Mouse (Mus musculus) urinary bladder, postnatal 10 days (tissue): ENCODE data around the gene Hoxb3.

Source experiments
- DNase-seq: peaks from one replicate; pipeline ENCODE4 v3.0.0; 2022; ENCODE audit warnings: low spot score

Gene Hoxb3

DNA sequence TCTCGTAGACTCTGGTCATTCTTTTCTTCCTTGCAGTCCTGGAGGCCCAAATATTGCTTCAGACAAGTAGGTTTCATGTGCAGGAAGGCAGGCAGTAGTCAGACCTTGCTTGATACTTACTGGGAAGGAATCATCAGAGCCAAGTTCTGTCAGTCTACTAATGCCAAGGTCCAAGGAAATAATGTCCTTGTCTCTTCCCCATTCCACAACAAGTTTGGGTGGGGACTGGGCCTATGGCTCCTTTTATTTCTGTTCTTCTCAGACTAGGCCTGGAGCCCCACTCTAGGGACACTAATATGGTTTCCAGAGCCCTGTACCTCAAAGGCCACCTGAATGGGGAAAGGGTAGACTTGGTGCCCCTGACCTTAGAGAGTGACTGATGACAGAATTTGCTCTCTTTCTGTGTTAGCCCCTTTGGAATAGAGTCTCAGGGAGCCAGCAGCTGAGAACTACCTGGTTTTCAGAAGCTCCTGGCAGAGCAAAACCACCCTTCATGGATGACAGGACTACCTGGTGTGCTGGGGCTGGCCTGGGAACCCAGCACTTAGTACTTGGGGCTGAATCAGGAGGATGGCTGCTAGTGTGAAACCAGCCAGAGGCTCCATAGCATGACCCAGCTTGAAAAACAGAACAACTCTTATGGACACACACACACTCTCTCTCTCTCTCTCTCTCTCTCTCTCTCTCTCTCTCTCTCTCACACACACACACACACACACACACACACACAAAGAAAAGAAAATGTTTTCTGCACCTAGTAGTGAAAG is 34.5 kb upstream of the Hoxb3 start:
- DNase-seq = no peak

DNA sequence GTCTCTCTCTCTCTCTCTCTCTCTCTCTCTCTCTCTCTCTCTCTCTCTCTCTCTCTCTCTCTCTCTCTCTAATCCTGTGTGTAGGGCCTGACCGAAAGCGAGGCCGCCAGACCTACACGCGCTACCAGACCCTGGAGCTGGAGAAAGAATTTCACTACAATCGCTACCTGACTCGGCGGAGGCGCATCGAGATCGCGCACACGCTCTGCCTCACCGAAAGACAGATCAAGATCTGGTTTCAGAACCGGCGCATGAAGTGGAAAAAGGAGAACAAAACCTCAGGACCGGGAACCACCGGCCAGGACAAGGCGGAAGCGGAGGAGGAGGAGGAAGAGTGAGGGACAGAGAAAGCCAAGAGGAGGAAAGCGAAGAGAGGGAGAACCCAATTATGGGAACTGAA is 33.8 kb upstream of the Hoxb3 start:
- DNase-seq = no peak

DNA sequence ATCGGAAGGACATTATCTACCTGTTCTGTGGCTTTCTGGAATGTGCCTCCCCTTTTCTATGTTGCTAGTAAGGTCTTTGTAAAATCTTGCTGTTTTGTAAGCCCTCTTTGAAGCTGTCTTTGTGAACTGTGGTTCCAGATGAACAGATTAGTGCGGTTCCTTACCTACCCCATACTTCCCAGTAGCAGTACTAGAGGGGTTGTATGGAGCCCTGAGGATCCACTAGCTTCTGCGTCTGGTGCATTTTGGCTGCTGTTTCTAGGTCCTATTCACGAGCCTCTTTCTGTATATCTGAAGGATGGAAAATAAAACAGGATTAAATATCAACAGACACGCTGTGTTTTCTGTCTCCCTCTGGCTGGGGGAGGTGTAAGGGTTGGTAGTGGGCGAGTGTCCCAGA is 33.3 kb upstream of the Hoxb3 start:
- no peak for DNase-seq

DNA sequence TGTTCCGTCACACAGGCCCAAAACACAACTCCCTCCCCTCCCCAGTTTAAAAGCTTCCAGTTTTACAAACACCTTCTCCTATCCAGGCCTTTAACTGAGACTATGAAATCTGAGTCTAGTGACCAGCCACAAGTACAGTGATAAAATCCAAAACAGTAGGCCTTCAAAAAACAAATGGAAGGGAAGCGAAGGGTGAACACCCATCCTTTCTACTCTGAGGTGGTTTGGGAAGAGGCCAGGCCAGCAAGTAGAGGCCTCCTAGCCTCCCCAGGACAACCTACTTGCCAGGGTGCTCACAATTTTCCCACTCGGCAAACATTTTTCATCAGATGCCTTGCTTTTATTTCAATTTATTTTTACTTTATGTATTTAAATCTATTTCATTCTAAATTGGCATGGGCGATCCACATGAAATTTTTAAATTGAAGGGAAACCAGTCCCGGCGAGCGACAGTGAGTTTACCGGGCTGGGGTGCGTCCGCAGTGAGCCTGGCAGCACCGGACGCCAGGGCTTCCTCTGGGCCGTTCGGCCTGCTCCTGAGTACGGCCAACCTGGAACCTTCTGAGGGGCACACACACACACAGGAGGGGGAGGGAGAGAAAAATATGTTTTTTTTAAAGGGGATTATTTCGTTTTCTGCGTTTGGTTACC is 32.3 kb upstream of the Hoxb3 start:
- no peak for DNase-seq

DNA sequence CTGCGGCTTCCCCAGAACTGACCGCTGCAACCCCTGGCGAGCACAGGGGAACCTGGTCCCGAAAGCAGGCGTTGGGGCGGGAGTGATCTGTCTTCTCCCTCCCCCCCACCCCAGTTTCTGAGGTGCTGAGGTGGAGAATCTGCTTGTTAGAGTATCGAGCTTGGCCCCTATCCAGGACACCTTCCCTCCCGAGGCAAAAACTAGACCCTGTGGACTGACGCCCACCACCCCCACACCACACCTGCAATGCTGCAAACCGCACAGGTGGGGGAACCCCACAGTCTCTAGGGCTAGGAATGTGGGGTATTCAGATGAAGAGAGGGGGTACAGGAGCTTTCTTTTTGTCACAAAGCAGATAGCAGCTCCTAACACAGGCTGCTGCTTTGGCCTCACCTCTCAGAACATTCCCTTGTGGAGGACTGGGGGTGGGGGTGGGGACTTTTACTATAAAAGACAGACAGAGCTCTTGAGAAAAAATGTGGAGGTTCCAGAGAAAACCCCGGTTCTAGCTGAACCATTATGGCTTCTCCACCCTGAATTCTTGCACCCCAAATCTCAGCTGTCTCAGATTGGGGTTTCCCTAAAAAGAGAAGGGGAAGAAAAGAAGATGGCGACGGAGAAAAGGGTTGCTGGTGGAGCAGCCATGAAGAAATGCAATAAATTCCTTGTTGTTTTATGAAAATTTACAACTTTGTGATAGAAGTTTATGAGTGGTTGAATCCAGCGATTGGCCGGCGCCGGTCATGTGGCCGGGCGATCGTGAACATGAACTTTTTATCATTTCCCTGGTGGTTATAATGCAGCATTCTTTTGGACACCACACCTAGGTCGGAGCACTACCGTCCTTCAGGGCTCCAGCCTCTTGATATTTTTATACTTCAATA is 31.2 kb upstream of the Hoxb3 start, which contains the start of gene Hoxb6:
Gene Hoxb6, plus strand, starts transcription at position 796 of the 884 bp plus-strand sequence.
- no peak for DNase-seq

DNA sequence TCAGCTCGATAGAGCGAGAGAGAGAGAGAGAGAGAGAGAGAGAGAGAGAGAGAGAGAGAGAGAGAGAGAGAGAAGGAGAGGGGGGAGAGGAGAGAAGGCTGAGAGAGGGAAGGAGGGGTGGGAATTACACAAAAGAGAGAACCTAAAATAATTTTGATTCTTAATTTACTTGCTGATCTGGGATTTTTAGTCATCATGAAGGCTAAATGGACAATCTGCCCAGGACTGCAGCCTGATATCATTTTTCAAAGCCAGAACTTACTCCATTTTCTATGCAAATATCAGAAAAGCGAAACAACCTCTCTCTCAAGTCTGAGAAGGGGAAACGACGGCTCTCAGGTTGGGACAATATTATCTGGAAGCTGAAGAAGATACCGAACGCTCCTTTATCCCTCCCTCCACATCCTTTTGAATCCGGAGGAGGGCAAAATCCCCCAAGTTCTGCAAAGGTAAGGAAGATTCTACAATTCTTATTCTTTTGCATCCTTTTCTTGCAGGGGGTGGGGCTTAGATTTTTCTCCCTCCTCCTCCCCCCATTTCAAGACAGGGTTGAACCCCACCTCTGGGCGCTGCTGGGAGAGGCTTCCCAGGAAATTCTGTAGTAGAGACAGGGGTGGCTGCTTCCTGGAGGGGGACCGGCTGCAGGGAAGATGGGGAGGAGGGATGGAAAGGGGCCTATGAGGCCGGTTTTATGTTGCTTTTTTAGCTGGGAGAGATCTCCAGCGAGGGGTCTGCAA is 30.4 kb upstream of the Hoxb3 start:
- no peak for DNase-seq

DNA sequence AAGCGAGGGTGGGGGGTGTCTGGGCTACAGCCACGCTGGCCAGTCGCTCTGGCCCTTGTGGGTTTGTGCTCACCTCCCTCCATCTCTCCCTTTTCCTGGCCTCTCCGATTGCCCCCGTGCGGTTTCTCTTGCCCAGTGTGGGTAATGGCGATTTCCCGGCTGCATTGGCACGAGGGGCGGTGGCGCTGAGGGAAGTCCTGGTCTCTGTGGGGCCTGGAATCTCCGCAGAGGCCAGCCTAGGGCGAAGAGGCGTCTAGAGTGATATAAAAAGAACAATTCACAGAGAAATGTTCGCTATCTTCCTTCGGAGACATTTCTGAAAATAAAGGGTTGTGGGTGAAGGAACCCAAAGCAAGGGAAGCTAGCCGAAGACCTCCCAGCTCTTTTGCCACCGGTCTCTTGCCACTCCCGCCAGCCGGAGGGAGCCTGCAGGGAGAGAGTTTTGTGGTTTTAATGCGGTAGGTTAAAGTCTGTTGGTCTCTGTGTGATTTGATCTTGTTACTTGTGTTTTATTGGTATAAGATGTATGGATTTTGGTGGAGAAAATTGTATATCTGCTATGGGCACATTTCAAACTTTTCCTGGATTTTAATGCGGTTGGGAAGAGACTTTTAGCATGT is 29.7 kb upstream of the Hoxb3 start:
- no peak for DNase-seq

DNA sequence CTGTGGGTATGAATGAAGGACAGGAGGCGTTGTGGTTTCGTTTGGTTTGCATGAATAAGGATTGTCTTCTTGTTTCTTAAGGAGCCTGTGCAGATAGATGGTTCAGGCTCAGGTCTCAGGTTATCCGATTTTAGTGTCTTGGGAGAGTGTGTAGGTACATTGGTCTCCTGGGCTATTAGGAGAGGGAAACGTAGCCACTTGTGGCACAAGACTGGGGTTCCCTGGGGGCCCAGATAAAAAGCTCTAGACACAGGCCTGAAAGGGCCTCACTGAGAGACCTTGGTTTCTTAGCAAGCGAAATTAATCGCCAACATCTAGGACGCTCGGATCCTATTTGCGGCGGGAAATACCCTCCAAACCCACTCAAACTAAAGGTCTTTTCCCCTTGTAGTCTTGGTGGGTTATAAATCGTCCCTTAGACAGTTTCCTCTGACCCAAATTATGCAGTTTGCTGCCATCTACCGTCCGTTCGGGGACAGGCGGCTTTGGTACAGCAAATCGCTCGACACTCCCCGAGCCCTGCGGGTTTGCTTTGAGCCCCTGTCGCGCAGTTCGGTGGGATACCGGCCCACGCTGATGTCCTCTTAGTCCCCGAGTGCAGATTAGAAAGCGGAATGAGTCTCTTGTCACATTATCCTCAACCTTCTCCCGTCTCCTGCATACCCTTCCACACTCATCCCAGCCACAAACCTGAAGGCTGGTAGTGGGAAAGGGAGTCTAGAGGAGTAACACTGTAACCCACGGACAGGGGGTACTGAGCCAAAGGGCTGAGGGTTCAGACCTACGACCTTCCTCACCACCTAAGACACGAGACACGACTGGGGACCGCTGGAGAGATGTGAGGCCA is 28.7 kb upstream of the Hoxb3 start:
- DNase-seq = no peak

DNA sequence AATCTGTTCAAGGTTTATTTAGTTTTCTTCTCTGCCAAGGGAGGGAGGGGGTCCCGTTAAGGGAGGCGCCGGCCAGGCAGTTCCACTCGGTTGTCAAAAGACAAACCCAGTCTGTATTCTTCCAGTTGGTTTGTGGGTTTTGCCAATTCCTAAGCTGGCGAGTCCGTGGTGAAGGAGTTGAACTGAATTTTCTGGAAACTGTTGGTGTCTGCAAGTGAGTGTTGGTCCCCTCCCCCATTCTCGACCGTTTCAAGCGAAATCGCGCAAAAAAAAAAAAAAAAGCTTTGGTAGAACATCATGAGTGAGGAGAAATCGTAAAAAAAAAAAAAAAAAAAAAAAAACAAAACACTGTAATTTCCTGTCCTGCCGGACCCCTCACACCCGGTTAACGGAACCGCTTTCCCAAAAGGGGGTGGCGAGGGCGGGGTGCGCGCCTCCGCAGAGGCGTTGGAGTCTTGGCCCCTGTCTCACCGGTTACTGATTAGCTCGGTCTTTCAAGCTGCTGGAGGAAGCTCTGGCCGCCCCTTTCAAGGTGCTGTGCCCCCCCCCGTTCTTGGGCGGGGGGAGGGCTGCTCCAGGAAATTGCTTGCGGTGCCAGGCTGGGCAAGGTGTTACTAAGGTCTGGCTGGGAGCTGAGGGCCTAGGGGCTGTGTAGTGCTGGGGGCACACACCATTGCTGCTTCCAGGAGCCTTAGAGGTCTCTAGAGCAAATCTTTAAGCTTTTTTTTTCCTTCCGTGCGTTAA is 27.9 kb upstream of the Hoxb3 start:
- no peak for DNase-seq

DNA sequence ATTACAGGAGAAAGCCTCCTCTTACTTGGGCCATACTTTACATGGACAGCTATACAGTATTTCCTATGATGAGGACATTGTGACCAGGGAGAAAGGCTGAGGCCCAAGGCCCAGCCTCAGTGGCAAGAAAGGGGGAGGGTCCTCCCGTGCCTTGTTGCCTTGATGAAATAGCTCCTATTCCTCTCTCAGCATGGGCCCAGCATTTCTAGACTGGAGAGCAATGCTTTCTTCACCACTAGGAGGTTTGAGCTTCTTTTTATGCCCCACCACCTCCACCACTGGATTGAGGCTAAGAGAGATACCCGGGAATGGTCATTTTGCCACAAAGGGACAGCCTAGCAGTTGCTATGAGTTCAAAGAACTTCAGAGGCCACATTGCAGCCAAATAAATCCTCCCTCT is 26.1 kb upstream of the Hoxb3 start:
- DNase-seq = no peak

DNA sequence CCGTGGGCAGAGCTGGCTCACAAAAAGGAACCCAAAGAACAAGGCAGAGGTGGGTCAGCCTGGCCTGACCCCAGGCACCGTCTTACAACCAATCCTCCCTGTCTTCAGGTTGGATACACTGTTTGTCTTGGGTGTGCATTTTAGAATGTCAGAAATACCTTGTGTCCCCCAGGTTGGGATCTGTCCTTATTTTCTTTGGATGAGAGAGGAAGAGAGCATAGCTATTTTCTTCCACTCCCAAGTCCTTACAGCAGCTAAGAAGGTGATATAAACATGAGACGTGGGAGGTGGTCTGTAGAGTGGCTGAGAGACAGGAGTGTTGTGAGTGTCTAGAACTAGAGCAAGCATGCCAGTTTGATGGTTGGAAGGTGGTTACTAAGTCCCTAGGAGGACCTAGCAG is 25.7 kb upstream of the Hoxb3 start:
- no peak for DNase-seq

DNA sequence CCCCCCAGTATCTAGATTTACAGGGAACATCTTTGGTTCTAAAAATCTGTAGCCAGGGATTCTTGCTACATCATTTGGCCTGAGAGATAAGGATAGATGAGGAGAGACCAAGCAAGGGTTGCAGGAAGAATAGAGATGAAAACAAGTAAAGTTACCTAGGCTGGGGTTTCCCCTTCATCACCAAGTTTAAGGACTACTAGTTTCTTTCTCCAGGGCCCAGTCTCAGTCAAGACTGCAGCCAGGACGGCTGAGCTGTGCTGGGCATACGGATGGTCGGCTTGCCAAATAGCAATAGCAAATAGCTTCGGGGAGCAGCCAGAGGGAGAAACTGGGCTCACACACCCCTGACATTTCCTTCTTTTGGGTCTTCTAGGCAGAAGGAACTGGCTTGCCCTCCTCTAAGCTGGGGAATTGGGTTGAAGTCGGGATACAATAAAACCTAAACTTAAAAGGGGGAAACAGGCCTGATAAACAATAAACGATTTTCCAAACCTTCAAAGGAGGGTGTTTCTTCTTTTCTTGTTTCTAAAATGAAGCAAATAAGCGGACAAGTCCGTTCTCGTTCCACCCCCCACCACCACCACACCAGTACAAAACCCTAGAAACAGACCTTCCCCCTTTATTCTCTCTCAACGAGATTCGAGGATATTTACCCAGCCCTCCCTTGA is 25.0 kb upstream of the Hoxb3 start:
- DNase-seq = no peak

DNA sequence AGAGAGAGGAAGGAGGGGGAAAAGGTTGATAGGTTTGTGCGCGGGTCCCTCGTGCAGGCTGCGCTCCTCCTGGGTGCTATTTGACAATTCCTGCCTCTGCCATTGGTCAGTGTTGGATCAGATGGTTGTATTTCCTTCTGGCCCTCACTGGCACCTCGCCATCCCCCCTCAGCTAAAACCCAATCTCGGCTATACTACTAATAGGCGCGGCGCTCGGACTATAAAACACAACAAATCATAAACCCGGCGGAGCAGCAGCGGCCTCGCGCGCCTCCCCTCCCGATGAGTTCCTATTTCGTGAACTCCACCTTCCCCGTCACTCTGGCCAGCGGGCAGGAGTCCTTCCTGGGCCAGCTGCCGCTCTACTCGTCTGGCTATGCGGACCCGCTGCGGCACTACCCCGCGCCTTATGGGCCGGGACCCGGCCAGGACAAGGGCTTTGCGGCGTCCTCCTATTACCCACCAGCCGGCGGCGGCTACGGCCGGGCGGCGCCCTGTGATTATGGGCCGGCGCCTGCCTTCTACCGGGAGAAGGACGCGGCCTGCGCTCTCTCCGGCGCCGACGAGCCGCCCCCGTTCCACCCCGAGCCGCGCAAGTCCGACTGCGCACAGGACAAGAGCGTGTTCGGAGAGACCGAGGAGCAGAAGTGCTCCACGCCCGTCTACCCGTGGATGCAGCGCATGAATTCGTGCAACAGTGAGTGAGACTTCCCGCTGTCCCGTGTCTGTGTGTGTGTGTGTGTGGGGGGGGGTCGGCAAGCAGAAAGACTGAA is 24.0 kb upstream of the Hoxb3 start:
- no peak for DNase-seq

DNA sequence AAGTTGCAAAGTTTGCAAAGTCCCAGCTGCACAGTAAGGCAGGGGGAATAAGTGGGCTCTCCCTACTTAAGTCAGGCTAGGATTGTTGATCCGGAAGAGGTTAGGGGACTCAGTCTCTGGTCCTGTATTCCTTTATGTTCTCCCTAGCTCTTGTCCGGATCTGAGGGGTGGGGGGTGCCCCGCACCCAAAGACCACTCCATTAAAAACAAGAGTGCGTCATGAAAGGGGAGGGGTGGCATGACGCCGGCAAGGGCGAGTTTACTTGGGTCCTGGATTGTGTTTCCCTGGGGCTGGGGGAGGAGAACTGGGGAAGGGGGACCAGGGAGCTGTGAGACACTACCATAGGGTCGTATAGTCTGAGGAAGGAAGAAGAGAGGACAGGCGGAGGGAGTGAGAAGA is 23.3 kb upstream of the Hoxb3 start:
- no peak for DNase-seq

DNA sequence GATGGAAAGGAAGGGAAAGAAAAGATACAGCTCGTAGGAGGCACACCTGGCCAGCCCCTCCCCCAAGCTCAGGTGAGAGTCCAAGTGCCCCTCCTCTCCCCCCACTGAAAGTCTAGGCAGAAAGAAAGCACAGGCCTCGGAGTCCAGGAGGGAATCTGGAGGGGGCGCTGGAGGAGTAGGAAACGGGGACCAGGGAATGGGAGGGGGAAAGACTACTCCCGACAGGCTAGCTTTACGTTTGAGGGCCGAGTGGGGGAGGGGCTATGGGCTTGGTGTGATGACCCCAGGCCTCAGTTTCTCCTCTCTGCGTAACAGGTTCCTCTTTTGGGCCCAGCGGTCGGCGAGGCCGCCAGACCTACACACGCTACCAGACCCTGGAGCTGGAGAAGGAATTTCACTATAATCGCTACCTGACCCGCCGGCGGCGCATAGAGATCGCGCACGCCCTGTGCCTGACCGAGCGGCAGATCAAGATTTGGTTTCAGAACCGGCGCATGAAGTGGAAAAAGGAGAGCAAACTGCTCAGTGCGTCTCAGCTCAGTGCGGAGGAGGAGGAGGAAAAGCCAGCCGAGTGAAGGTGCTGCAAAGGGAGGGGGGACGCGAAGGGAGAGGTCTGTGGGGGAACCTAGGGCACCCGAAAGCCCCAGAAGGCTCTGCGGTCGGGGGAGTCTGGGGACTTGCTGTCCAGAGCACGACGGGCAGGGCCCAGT is 22.6 kb upstream of the Hoxb3 start:
- no peak for DNase-seq

DNA sequence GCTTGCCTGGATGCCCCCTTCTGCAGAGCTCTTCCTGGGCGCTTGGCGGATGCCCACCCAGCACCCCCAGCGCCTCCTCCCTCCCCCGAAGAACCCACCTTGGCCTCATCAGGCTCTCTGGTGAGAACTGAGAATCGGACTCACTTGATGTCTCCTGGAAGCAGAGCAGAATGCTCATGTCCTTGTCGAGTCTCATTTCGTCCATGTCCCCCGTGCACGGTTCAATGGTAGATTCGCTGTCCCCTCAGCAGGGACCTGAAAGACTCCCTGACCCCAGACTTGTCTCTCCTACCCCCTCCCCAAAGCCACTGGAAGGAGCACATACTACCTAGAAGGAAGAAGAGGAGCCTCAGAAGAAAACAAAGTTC is 22.1 kb upstream of the Hoxb3 start:
- no peak for DNase-seq

DNA sequence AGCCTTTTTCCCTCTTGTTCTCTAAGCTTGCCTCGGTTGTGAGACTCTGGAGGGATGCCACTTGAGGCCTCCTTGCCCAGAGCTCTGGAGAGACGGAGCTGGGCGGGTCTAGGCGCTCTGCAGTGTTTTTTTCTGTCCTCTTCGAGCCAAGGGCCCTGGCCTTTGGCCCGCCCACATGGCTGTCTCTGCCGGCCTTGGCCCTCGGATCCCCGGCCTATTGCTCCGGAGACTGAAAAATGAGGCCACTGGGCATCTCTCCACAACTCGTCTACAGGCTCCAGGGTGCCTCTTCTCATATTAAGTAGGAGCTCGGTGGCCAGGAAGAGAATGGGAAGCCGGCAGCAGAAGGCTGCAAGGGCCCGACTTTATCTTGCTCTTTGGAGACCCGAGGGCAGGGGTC is 21.3 kb upstream of the Hoxb3 start:
- no peak for DNase-seq
